8 mouse cellular contexts compared by ENCODE assay signal in the genomic region with DNA sequence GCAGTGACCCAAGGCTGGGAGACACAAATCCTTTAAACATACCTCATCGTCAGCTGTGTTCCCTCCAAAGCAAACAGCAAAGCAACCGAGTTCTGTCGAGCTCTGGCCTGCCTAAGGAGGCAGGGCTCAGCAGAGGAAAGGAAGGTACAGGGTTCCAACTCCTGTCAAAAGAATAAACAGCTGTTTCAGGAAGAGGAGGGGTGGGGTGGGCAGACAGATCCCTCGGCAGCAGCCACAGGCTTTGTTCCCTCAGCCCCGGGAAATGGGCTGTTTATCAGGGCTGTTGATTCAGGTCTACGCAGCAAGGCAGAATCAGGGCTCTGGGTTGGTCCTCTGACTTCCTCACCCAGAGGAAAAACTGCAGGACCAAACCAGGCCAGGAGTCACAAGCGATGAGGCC. TPM values are rescaled to one million over a fixed set of nuclear protein-coding genes. Genes with fewer than 3 reads are reported as not detected.
A peak's percentile ranks its signal among the peaks of the same experiment; 100 is the strongest.
DNase-seq lines count a peak whose midpoint lies in the region; ATAC-seq and TF ChIP-seq lines count a peak whose summit lies in the region.

No protein-coding gene starts in this region.

- no peak for DNase-seq in liver, adult 2 months (ENCODE audit: extremely low read depth, low read depth, low spot score)
- DNase-seq in liver, result no peak
- DNase-seq in heart, postnatal 25 days (ENCODE audit: low spot score), result peak; percentile 61
- no peak for DNase-seq in Muller cell, postnatal 12 days (ENCODE audit: inconsistent ontology term)
- no peak for DNase-seq in layer of hippocampus, postnatal 25 days (ENCODE audit: extremely low spot score in 1 of 2, low spot score in 1 of 2)

- no peak for ATAC-seq in limb, embryonic 15.5 days (ENCODE audit: insufficient number of reproducible peaks, low FRiP score, low TSS enrichment, low read depth)
- peak; percentile 33; the same call in 1 of the 2 replicates for ATAC-seq in stomach, embryonic 15.5 days (ENCODE audit: insufficient read depth, low FRiP score, low read depth)
- ATAC-seq in midbrain, embryonic 13.5 days, result no peak

- H3K9me3 ChIP-seq in limb, embryonic 15.5 days, result no peaks in the 10 kb centered on the region
- H3K9me3 ChIP-seq in stomach, embryonic 15.5 days, result no peaks in the 10 kb centered on the region
- no peaks in the 10 kb centered on the region for H3K9me3 ChIP-seq in midbrain, embryonic 13.5 days

- TF ChIP-seq POLR2A in liver, adult 2 months (IDR thresholded peaks at IDR 0.05; ENCODE audit: extremely low read depth, insufficient read depth, low read length), result no peak

- 31% methylated on average over 7 of the region's 7 CpGs for WGBS in liver, adult 2 months
- 18% methylated on average over 7 of the region's 7 CpGs for WGBS in limb, embryonic 15.5 days
- WGBS in stomach, embryonic 15.5 days, result 17% methylated on average over 7 of the region's 7 CpGs
- WGBS in midbrain, embryonic 13.5 days, result 47% methylated on average over 7 of the region's 7 CpGs

- H3K27ac ChIP-seq in liver, adult 2 months (replicated peaks; ENCODE audit: insufficient read depth, low read depth, low read length), result peak overlapping the region; percentile 56
- peak overlapping the region; percentile 43; the same call in 1 of the 2 replicates for H3K27ac ChIP-seq in limb, embryonic 15.5 days
- peak overlapping the region; percentile 81 for H3K27ac ChIP-seq in stomach, embryonic 15.5 days
- H3K27ac ChIP-seq in midbrain, embryonic 13.5 days, result no peak overlapping the region

- H3K4me2 ChIP-seq in limb, embryonic 15.5 days, result 0 out of 2 replicates have a peak overlapping the region, but pooled peaks have one; percentile 5
- peak overlapping the region; percentile 36 for H3K4me2 ChIP-seq in stomach, embryonic 15.5 days
- H3K4me2 ChIP-seq in midbrain, embryonic 13.5 days (replicated peaks), result no peak overlapping the region

- TF ChIP-seq CTCF in liver, adult 2 months (IDR thresholded peaks at IDR 0.05; ENCODE audit: low read depth, low read length), result no peak

- 0 out of 2 replicates have a peak, but pooled peaks cover 2% of the 10 kb centered on the region for H3K4me1 ChIP-seq in liver, adult 2 months (ENCODE audit: control insufficient read depth, insufficient read depth, low read length)
- H3K4me1 ChIP-seq in limb, embryonic 15.5 days, result peaks cover 35% of the 10 kb centered on the region
- peaks cover 35% of the 10 kb centered on the region for H3K4me1 ChIP-seq in stomach, embryonic 15.5 days
- no peaks in the 10 kb centered on the region for H3K4me1 ChIP-seq in midbrain, embryonic 13.5 days (replicated peaks)

- peak overlapping the region; percentile 42 for H3K4me3 ChIP-seq in liver, adult 2 months (ENCODE audit: insufficient read depth, low read depth, low read length)
- no peak overlapping the region for H3K4me3 ChIP-seq in limb, embryonic 15.5 days
- H3K4me3 ChIP-seq in stomach, embryonic 15.5 days (replicated peaks), result peak overlapping the region; percentile 5; the same call in 1 of the 2 replicates
- H3K4me3 ChIP-seq in midbrain, embryonic 13.5 days (replicated peaks), result no peak overlapping the region

- H3K36me3 ChIP-seq in liver, adult 2 months (ENCODE audit: control insufficient read depth, insufficient read depth, low read length), result no peaks in the 10 kb centered on the region
- H3K36me3 ChIP-seq in limb, embryonic 15.5 days, result no peaks in the 10 kb centered on the region
- H3K36me3 ChIP-seq in stomach, embryonic 15.5 days, result no peaks in the 10 kb centered on the region
- no peaks in the 10 kb centered on the region for H3K36me3 ChIP-seq in midbrain, embryonic 13.5 days

- intact Hi-C loops in heart, postnatal 25 days (cut with DNase I), result loop anchor here (5.0 kb wide), 1 partner anchor 80 kb away; no protein-coding TSS in a partner anchor

- H3K9ac ChIP-seq in liver, adult 2 months (ENCODE audit: low read depth, low read length), result peak overlapping the region; percentile 20; the same call in 1 of the 2 replicates
- H3K9ac ChIP-seq in limb, embryonic 15.5 days, result no peak overlapping the region
- no peak overlapping the region for H3K9ac ChIP-seq in stomach, embryonic 15.5 days
- no peak overlapping the region for H3K9ac ChIP-seq in midbrain, embryonic 13.5 days (replicated peaks)

- no peaks in the 10 kb centered on the region for H3K79me2 ChIP-seq in liver, adult 2 months (ENCODE audit: control insufficient read depth, insufficient read depth, low read length)

- H3K27me3 ChIP-seq in liver, adult 2 months (ENCODE audit: control insufficient read depth, insufficient read depth, low read length), result no peaks in the 10 kb centered on the region
- no peaks in the 10 kb centered on the region for H3K27me3 ChIP-seq in limb, embryonic 15.5 days
- no peaks in the 10 kb centered on the region for H3K27me3 ChIP-seq in stomach, embryonic 15.5 days (replicated peaks)
- no peaks in the 10 kb centered on the region for H3K27me3 ChIP-seq in midbrain, embryonic 13.5 days

RNA-seq across cellular contexts. Expression of a gene that starts 30.6 kb away (rescaled TPM):
- total RNA-seq in liver, adult 2 months (2014; rRNA removed), result 3.5 and 3.8 TPM in 2 replicates
- polyA plus RNA-seq in liver, adult 2 months (2012; rRNA removed), result 0.70 and 1.3 TPM in 2 replicates
- 10 to 100 TPM; 20.4 to 23.7 TPM for total RNA-seq in heart, postnatal 25 days (2021)
- 34.2 and 37.5 TPM in 2 replicates for polyA plus RNA-seq in limb, embryonic 15.5 days (2015; fragmentation: Nextera tagmentation; extraction: Ambion mirVana)
- 26.7 and 28.6 TPM in 2 replicates for polyA plus RNA-seq in stomach, embryonic 15.5 days (2015; fragmentation: Nextera tagmentation; extraction: Ambion mirVana)
- 4.8 and 5.0 TPM in 2 replicates for polyA plus RNA-seq in midbrain, embryonic 13.5 days (2015; fragmentation: Nextera tagmentation; extraction: Ambion mirVana)
- total RNA-seq in layer of hippocampus, postnatal 25 days (2021), result 1 to 10 TPM; 2.0 to 3.9 TPM

RNA-seq across cellular contexts. Expression of a gene that starts 35.5 kb away (rescaled TPM):
- not detected in 2 replicates for total RNA-seq in liver, adult 2 months (2014; rRNA removed)
- polyA plus RNA-seq in liver, adult 2 months (2012; rRNA removed), result not detected in 2 replicates
- not detected for total RNA-seq in heart, postnatal 25 days (2021)
- not detected in 2 replicates for polyA plus RNA-seq in limb, embryonic 15.5 days (2015; fragmentation: Nextera tagmentation; extraction: Ambion mirVana)
- polyA plus RNA-seq in stomach, embryonic 15.5 days (2015; fragmentation: Nextera tagmentation; extraction: Ambion mirVana), result not detected in 2 replicates
- polyA plus RNA-seq in midbrain, embryonic 13.5 days (2015; fragmentation: Nextera tagmentation; extraction: Ambion mirVana), result not detected in 2 replicates
- total RNA-seq in layer of hippocampus, postnatal 25 days (2021), result not detected

Comparison
In these comparisons a context has a peak if more than half of its experiments do, and no peak if none do; other contexts are left out.
1. H3K4me3 ChIP-seq: peak in liver, adult 2 months (single experiment) and stomach, embryonic 15.5 days (single experiment); none in limb, embryonic 15.5 days (single experiment) and midbrain, embryonic 13.5 days (single experiment).